Mouse (Mus musculus) forebrain, embryonic 11.5 days (tissue): ENCODE results near the gene Tas2r108. TPM values are rescaled to one million over a fixed set of nuclear protein-coding genes. Genes with fewer than 3 reads are reported as not detected.

Experiments
- ATAC-seq: fragments of 200-750 bp; cut with Nextera tagmentation; replicated peaks from 2 replicates; pipeline ENCODE4 v1.8.0; 2017; ENCODE audit warnings: moderate TSS enrichment; ENCODE audit not compliant: low FRiP score
- DNase-seq: peaks from one replicate; pipeline ENCODE4 v3.0.0-alpha.2; 2017; ENCODE audit warnings: low spot score
- H3K27ac ChIP-seq: fragments of 300-500 bp; sonication (generic); 2 replicates; pipeline ENCODE4 v1.5.1; 2014; ENCODE audit warnings: low read depth, low read length
- H3K27me3 ChIP-seq: fragments of 300-500 bp; sonication (generic); 2 replicates; pipeline ENCODE4 v1.6.1; 2014; ENCODE audit warnings: mild to moderate bottlenecking, low read length, mixed read lengths; ENCODE audit not compliant: control insufficient read depth, insufficient read depth
- H3K36me3 ChIP-seq: fragments of 300-500 bp; sonication (generic); 2 replicates; pipeline ENCODE4 v1.6.1; 2014; ENCODE audit warnings: mild to moderate bottlenecking, low read length, moderate library complexity, mixed read lengths; ENCODE audit not compliant: control insufficient read depth, insufficient read depth
- H3K4me1 ChIP-seq: fragments of 300-500 bp; sonication (generic); replicated peaks from 2 replicates; pipeline ENCODE4 v1.6.1; 2014; ENCODE audit warnings: low read length, mixed read lengths; ENCODE audit not compliant: control insufficient read depth, insufficient read depth
- H3K4me2 ChIP-seq: fragments of 300-500 bp; sonication (generic); 2 replicates; pipeline ENCODE4 v1.6.1; 2014; ENCODE audit warnings: low read depth, mild to moderate bottlenecking, low read length, moderate library complexity, mixed read lengths; ENCODE audit not compliant: severe bottlenecking
- H3K4me3 ChIP-seq: fragments of 300-500 bp; sonication (generic); 2 replicates; pipeline ENCODE4 v1.5.1; 2014; ENCODE audit warnings: low read depth, low read length
- H3K9ac ChIP-seq: fragments of 300-500 bp; sonication (generic); 2 replicates; pipeline ENCODE4 v1.6.1; 2014; ENCODE audit warnings: low read length
- H3K9me3 ChIP-seq: fragments of 300-500 bp; sonication (generic); 2 replicates; pipeline ENCODE4 v1.6.1; 2016; ENCODE audit warnings: low read length, mixed read lengths; ENCODE audit not compliant: control insufficient read depth
- WGBS: fragments of 180-500 bp; shearing (Covaris S2); extraction: QIAGEN DNeasy Blood & Tissue Kit; methylation state at CpG from one replicate; pipeline ENCODE4 v1.1.7; 2014; 5-methylcytosine and 5-hydroxymethylcytosine counted together
- polyA plus RNA-seq: library from polyadenylated mRNA; unstranded; fragments of >200 nt; fragmentation: Nextera tagmentation; extraction: Ambion mirVana; gene quantifications from 2 replicates; pipeline ENCODE4 v1.2.1, GENCODE M21; 2014

Tas2r108 gene
- polyA plus RNA-seq: 0.27 TPM in 1 of 2 replicates, not detected in the other

DNA sequence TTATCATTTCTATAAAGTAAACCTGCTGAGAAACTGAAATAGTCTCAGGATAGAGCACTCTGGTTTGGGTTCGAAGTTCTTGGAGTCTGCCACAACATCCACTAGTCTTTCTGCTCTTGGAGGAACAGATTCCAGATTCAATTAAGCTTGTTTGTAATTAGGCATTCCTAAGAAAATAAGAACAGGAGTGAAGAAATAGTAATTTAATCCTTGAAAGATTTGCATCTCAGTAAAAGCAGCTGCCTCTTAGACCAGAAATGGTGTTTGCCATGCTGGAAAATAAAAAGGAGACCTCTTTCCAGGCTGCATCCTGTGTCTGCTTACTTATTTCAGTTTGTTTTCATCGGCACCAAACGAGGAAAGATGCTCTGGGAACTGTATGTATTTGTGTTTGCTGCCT lies at the start of gene Tas2r108:
TSS of gene Tas2r108 (plus strand) at position 301 of the 400 bp plus-strand sequence.
- no peak within 1 kb of the TSS for H3K27ac ChIP-seq
- H3K36me3 ChIP-seq: no peaks in the 10 kb centered on the region
- no peak within 1 kb of the TSS for H3K4me3 ChIP-seq
- H3K9me3 ChIP-seq: no peaks in the 10 kb centered on the region
- no peak within 1 kb of the TSS for H3K4me2 ChIP-seq
- WGBS: 90% methylated on average over 3 of the region's 3 CpGs
- ATAC-seq (no peak), DNase-seq (no peak)
- H3K9ac ChIP-seq: no peak within 1 kb of the TSS
- no peaks in the 10 kb centered on the region for H3K27me3 ChIP-seq
- H3K4me1 ChIP-seq: no peaks in the 10 kb centered on the region

DNA sequence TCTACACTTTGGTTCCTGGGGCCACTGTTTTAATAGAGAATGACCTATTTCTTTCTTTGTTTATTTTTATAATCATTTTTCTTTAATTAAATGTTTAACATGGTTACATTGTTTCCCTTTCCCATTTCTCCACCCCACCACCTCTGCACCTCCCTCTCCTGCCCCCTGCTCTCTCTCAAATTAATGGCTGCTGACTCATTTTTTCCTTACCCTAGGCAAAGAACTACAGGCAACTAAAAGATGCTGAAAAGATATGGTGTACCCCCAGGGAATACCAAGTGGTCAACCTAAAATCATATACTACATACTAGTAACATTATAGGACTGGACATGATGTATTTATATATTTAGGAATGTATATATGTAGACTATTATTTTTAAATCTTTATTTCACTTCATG lies 44.7 kb upstream of the Tas2r108 start:
- H3K27me3 ChIP-seq: no peaks in the 10 kb centered on the region
- no peaks in the 10 kb centered on the region for H3K36me3 ChIP-seq
- no peaks in the 10 kb centered on the region for H3K4me1 ChIP-seq
- DNase-seq (no peak), ATAC-seq (no peak)
- no peak overlapping the region for H3K4me2 ChIP-seq
- no peak overlapping the region for H3K27ac ChIP-seq
- no peaks in the 10 kb centered on the region for H3K9me3 ChIP-seq
- no peak overlapping the region for H3K4me3 ChIP-seq
- no peak overlapping the region for H3K9ac ChIP-seq

- no peak overlapping the region for H3K27ac ChIP-seq
- H3K9me3 ChIP-seq: no peaks in the 10 kb centered on the region
- no peak overlapping the region for H3K4me3 ChIP-seq
- ATAC-seq (no peak), DNase-seq (no peak)
- 19% methylated on average over 7 of the region's 7 CpGs for WGBS
- no peak overlapping the region for H3K9ac ChIP-seq
- H3K4me2 ChIP-seq: no peak overlapping the region
- no peaks in the 10 kb centered on the region for H3K27me3 ChIP-seq
- H3K4me1 ChIP-seq: no peaks in the 10 kb centered on the region
- H3K36me3 ChIP-seq: no peaks in the 10 kb centered on the region
Measured at GRCm38 (mm10) chr6:40454436-40455041, 38.8 kb upstream of the Tas2r108 start.

- 62% methylated on average over 6 of the region's 6 CpGs for WGBS
- ATAC-seq (no peak), DNase-seq (no peak)
Measured at GRCm38 (mm10) chr6:40465710-40466109, 27.6 kb upstream of the Tas2r108 start.

GRCm38 (mm10) chr6:40470916-40471719 lies 22.2 kb upstream of the Tas2r108 start, which contains the start of gene Ssbp1:
TSS of gene Ssbp1 (plus strand) at chr6:40471352.
- WGBS: under 1% methylated on average over 54 of the region's 54 CpGs
- peaks cover 5% of the 10 kb centered on the region; the same call in 1 of the 2 replicates for H3K36me3 ChIP-seq

More at GRCm38 (mm10) chr6:40465710-40466109, 27.6 kb upstream of the Tas2r108 start:
- Histone ChIP-seq H3K9ac (no peak overlapping the region), H3K36me3 (no peaks in the 10 kb centered on the region), H3K4me3 (no peak overlapping the region), H3K4me1 (no peaks in the 10 kb centered on the region), H3K27me3 (no peaks in the 10 kb centered on the region), H3K4me2 (no peak overlapping the region), H3K9me3 (no peaks in the 10 kb centered on the region), H3K27ac (no peak overlapping the region)

GRCm38 (mm10) chr6:40471720-40472010 lies 21.7 kb upstream of the Tas2r108 start:
- ATAC-seq (peak; percentile 22; the same call in 1 of the 2 replicates), DNase-seq (no peak)
- under 1% methylated on average over 7 of the region's 7 CpGs for WGBS
- Histone ChIP-seq H3K36me3 (peaks cover 5% of the 10 kb centered on the region; the same call in 1 of the 2 replicates), H3K4me3 (peak overlapping the region; percentile 64), H3K9me3 (no peaks in the 10 kb centered on the region), H3K4me2 (peak overlapping the region; percentile 67), H3K4me1 (peaks cover 3% of the 10 kb centered on the region; the same call in 1 of the 2 replicates), H3K9ac (peak overlapping the region; percentile 90), H3K27ac (peak overlapping the region; percentile 91), H3K27me3 (no peaks in the 10 kb centered on the region)

More at GRCm38 (mm10) chr6:40470916-40471719, 22.2 kb upstream of the Tas2r108 start, which contains the start of gene Ssbp1:
- Histone ChIP-seq H3K4me3 (peak within 1 kb of the TSS; percentile 64), H3K27ac (peak within 1 kb of the TSS; percentile 91), H3K4me2 (peak within 1 kb of the TSS; percentile 68), H3K9ac (peak within 1 kb of the TSS; percentile 90), H3K9me3 (no peaks in the 10 kb centered on the region), H3K4me1 (peaks cover 3% of the 10 kb centered on the region; the same call in 1 of the 2 replicates), H3K27me3 (no peaks in the 10 kb centered on the region)
- DNase-seq (peak; percentile 96), ATAC-seq (peak; percentile 96)

DNA sequence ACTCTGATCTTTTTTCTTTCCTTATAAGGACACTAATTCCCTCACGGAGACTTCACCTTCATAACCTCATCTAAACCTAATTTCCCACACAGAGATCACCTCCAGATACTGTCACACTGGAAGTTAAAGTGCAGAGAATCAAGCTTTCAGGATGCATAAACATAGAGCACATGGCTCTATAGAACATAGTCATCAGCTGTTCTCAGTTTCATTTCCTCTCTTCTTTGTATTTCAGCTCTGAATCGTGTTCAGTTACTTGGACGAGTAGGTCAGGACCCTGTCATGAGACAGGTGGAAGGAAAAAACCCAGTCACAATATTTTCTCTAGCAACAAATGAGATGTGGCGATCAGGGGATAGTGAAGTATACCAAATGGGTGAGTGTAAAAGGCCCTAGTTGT lies 17.2 kb upstream of the Tas2r108 start:
- no peak overlapping the region for H3K9ac ChIP-seq
- DNase-seq: no peak
- WGBS: 88% methylated on average over 4 of the region's 4 CpGs
- no peaks in the 10 kb centered on the region for H3K27me3 ChIP-seq
- peaks cover 3% of the 10 kb centered on the region; the same call in 1 of the 2 replicates for H3K4me1 ChIP-seq
- H3K9me3 ChIP-seq: no peaks in the 10 kb centered on the region
- no peak overlapping the region for H3K27ac ChIP-seq
- H3K36me3 ChIP-seq: peaks cover 6% of the 10 kb centered on the region; the same call in 1 of the 2 replicates
- no peak overlapping the region for H3K4me2 ChIP-seq
- ATAC-seq: no peak
- no peak overlapping the region for H3K4me3 ChIP-seq

DNA sequence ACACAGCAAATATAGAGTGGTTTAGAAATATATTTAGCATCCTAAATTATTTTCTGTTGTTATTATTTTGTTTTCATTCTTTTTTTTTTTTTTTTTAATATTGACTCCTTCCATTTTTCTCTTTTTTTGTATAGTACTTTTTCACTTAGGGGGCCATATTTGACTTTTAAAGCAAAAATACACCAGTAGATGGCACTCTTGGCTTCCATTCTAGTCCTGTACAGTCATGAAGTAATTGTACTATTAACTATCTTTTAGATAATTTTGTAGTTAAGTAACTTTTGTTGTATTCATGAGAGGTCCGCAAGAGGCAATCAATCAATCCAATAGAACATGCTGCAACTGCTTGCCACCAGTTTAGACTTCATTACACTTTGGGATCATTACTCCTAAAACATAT lies 13.6 kb upstream of the Tas2r108 start:
- no peak for ATAC-seq
- Histone ChIP-seq H3K36me3 (peaks cover 5% of the 10 kb centered on the region; the same call in 1 of the 2 replicates), H3K27ac (no peak overlapping the region), H3K4me3 (no peak overlapping the region), H3K27me3 (no peaks in the 10 kb centered on the region), H3K4me2 (no peak overlapping the region), H3K9me3 (no peaks in the 10 kb centered on the region), H3K4me1 (no peaks in the 10 kb centered on the region), H3K9ac (no peak overlapping the region)
- 95% methylated on average over 1 of the region's 1 CpGs for WGBS
- no peak for DNase-seq
